Mouse (Mus musculus): ENCODE measurements around the gene Olfr1411.

Gene Olfr1411

DNA sequence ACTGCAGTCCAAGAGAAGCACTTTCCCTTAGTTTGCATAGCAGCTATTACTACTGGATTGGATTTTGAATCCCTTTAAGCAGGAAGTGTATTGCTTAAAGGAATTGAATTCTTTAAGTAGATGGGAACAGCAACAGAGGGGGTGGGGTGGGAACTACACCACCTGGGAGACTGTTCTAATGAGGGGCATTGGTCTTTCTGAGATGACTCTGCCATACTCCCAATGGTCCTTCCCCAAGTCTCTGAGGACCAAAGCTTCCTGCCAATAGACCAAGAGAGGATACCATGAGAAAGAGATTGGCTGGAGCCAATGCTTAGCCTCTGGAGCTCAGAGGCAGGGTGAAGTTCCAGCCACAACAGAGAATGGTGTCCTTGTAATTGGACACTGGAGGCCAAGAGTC lies at the start of gene Olfr1411:
Olfr1411 (plus strand) TSS at position 301 of the 400 bp plus-strand sequence.
- no peak for DNase-seq (ENCODE audit: low spot score)

DNA sequence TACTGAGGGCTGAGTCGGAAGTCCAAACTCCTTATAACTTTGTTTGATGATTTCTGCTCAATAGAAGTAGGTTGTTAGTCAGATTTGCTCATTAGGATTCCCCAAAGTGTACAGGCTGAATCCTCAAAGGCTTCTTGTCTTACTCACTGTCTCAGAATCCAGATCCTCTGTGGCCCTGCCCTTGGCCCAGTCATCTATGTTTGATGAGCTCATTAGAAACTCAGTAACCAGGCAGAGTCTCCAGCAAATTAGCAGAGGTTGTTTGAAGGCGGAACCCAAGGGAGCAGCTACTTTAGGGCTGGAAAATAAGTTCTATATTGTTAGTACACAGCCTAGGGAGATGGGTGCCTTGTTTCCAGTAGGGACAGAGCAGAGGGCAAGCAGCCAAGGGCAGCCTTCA lies 48.3 kb upstream of the Olfr1411 start:
- DNase-seq (ENCODE audit: low spot score), result no peak

DNA sequence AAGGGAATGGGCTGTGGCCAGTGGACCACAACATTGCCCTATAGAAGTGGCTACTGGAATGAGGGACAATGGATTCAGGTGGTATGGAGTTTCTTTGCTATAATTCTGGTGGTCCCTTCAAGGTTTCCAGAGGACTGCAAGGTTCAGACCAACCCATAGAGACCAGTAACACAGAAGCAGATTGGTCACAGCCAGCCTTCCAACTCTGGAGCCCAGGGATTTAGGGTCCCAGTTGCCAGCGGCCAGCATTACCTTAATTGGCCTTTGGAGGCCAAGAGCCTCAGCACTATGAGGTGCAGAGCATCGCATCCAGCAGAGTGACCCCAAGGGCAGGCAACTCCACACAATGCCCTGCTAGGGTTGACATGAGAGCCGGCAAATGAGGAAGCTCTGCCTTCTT lies 23.2 kb upstream of the Olfr1411 start, which contains the start of gene Olfr1413:
Olfr1413 (plus strand) TSS at position 301 of the 400 bp plus-strand sequence.
- DNase-seq (ENCODE audit: low spot score), result no peak

DNA sequence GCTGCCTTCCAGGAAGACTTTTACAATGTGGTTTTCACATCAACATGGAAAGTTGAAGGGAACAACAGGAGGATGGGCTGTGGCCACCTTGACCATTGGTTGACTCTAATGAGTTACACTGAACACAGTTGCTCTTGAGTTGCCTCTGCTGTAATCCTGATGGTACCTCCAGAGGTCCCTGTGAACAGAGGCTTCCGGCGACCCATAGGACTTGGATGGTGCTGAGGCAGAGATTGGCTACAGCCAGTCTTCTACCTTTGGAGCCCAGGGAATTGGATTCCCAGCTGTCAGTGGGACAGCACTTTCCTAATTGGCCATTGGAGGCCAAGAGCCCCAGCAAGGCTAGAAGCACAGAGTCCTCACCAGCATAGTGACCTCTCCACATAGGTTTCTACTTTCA lies 8.7 kb upstream of the Olfr1411 start, which contains the start of gene Olfr1412:
Olfr1412 (plus strand) TSS at position 301 of the 400 bp plus-strand sequence.
- DNase-seq (ENCODE audit: low spot score), result no peak

DNA sequence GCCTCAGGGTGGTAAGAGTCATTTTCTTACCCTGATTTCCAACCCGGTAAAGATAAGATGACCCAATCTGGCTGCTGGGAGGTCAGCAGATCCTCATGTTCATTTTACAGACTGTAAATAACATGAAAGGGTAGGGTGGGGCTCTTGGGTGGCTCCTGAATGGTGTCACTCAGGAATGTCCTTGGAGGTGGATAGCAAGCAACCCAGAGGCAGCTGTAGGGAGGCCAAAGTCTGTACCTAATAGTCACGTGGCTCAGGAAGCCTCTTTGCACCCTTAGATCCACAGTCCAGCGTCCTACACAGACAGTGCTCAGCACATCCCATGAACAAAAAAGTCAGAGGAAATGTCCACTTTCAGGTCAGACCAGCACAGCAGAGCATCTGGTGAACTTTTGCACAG lies 1.8 kb downstream of the Olfr1411 start:
- DNase-seq (ENCODE audit: low spot score), result no peak

DNA sequence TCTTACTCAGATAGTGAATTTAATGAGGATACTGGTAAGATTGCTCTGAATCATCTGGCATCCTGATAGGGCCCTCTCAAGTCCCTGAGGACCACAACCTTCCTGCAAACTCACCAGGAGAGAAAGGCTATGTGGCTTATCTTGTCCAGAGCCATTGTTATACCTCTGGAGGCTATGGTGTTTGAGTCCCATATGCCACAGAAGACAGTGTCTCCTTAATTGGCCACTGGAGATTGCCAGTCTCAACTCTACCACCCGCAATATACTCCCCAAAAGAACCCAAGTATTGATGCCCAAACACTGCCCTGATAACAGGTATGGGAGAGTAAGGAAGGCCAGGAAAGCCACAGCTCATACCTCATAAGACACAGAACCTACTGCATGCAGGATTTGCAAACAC lies 11.3 kb downstream of the Olfr1411 start, which contains the start of gene Olfr1410:
Olfr1410 (plus strand) TSS at position 301 of the 400 bp plus-strand sequence.
- no peak for DNase-seq (ENCODE audit: low spot score)

DNA sequence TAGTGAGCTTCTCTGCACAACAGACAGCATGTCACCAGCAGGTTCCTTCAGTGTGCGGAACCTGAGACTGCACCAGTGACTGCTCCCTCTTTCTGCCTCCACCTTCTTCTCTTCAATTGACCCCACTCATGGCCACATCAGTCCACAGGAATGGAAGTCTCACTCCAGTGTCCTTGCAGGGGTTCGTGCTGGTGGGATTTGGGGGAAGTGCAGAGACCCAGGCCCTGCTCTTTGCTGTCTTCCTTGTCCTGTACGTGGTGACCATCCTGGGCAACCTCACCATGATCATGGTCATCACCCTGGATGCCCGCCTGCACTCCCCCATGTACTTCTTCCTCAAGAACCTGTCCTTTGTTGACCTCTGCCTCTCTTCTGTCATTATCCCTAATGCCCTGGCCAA lies 13.5 kb downstream of the Olfr1411 start:
- DNase-seq (ENCODE audit: low spot score), result no peak

DNA sequence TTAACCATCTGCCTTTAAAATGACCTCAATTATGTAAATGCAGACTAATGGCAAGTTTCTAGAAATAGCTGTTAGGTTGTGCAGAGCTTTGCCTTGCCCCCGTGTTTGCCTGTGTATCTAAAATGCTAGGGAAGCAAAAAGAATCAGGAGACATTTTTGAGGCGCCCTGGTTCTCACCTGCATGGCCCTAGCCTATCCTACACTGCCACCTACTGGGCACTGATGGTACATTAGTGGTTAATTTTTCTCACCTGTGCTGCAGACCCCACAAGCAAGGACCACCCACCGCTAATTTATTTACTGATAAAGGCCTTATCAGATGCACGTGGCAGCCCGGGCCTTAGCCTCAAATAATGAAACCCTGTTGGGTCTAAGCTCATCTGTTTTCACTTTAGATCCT lies 16.8 kb downstream of the Olfr1411 start:
- peak; percentile 19 for DNase-seq (ENCODE audit: low spot score)

DNA sequence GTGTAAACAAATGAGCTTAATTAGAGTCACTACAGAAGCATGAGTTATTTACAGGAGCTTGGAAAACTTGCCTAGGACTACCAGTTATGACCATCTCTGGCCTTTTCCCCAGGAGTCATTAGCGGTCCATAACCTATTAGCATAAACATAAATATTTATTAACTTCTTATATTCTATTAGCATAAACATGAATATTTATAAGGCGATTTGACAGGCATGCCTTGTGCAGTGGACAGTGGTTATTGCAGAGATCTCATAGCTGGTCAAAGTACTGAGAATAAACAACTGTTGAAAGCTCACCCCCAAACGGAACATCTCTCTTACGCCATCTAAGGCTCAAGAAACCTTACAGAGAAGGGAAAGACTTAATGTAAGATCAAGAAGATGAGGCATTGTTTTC lies 19.0 kb downstream of the Olfr1411 start:
- no peak for DNase-seq (ENCODE audit: low spot score)

DNA sequence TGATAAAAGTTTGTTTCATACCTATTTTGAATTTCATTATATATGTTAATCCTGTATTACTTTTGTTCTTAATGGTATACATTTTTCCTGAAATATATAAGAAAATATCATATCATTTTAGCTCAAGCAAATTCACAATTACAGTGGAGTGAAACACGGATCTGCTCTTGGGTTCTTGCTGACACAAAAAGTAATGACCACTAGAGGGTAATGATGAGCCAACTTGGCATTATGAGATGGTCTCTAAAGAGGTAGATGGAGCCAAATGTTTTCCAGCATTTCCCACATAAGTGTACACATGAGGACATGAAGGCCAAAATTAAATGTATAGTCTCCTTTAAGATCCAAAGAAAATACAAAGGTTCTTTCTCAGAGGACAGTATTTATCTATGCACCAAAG lies 20.3 kb downstream of the Olfr1411 start:
- DNase-seq (ENCODE audit: low spot score), result no peak

DNA sequence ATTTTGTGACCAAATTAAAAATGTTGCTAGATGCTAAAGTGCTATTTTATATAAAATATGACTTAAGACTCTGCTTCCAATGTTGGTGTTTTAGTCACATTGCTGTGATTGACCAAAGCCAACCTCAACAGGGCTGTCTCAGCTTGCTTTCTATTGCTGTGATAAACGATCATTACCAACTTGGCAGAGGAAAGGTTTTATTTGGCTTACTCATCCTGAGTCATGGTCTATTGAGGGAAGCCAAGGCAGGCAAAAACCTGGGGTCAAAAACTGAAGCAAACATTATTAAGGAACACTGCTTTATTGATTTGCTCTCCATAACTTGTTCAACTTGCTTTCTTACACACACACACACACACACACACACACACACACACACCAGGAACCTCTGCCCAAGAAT lies 21.8 kb downstream of the Olfr1411 start:
- no peak for DNase-seq (ENCODE audit: low spot score)

DNA sequence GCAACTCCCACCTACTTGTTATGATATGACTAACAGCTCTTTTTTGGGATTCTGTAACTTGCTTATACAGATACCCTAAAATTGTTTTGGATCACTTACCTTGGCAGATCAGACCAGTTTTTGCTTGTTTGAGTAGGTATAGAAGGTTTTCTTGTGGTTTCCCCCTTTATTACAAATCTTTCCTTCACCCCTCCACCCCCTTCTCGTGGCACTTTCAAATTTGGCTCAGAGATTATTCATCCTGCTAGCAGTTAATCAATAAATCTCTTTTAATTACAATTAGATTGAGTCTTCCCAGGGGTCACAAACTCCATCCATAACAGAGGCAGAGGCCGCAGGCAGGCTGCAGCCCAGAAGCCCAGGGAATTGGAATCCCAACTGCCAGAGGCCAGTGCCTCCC lies 23.3 kb downstream of the Olfr1411 start, which contains the start of gene Olfr12:
Olfr12 (plus strand) TSS at position 301 of the 400 bp plus-strand sequence.
- no peak for DNase-seq (ENCODE audit: low spot score)

DNA sequence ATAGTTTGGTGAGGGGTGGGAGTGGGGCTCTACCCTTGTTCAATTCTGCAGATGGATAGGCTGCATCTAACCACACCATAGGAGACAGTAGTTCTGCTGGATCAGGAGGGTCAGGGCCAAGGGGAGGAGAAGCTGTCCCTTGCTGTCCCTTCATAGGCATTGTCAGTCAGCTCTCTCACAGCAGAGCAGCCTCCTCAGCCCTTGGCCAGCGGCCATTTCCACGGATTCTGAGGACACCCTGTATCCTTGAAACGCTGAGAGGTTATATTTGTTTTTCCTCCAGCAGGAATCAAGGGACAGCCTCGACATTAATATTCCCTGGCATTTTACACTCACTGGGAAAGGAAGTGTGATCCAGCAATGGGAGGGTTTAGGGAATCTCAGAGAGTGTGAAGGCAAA lies 24.1 kb downstream of the Olfr1411 start:
- DNase-seq (ENCODE audit: low spot score), result peak; percentile 30

DNA sequence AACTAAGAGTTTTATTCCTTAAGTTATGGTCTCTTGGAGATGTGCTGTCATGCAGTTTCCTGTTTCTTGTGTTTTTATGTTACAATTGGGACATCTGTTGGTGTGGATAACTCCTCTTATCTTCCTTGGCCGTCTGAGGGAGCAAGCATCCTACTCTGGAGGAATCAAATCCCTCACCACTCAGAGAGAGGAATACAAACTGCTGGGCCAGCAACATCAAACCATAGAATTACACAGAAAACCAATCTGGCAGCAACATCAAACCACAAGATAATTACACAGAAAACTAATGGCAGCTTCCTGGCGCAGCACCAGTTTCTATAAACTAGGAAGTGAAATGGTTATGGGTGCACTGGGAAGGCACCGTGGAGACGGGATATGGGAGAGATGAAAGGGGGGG lies 34.0 kb downstream of the Olfr1411 start:
- no peak for DNase-seq (ENCODE audit: low spot score)

DNA sequence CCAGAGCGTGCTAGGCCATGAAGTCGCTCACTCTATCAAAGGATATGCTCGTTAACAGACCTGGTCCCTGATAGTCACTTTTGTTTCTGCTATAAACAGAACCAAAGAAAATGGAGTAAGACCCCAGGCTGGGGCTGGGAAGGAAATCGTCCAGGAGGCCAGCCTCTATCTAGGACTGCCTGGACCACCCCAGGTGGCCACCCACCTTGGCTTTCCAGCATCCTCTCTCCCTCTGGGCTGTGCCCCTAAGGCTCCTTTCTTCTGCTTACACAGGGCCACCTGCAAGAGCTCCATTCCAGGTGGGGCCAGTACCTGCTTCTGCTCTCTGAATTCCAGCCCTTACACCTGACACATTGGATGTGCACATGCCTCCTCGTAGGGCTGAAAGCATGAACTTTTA lies 38.0 kb downstream of the Olfr1411 start:
- no peak for DNase-seq (ENCODE audit: low spot score)

DNA sequence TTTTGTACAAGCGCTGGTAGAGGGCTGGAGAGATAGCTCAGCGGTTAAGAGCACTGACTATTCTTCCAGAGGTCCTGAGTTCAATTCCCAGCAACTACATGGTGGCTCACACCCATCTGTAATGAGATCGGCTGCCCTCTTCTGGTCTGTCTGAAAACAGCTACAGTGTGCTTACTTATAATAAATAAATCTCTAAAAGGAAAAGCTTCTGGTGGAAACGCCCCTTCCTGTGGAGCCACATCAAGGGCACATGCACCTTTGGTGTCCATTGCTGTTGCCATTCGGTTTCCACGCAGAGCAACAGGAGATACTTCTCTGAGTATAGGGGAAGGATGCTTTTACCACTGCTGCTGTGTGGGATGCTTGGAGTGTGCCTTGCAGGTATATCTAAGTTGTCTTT lies 38.7 kb downstream of the Olfr1411 start:
- no peak for DNase-seq (ENCODE audit: low spot score)

DNA sequence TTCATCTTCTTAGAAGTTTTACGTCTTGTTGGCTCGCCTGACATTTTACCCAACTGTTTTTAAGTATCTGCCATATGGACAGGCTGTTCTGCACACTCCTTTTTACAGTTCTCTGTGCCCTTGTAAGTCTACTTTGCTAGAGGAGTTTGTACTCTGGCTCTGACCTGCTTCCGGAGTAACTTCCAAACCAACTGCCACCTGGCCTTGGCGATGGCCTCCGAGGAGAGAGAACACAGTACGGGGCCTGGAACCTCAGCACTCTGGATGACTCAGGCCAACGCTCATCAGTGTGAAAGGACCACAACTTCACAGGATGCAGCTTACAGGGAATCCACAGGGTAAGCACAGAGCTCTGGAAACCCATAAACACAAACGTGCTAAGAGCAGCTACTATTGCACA lies 39.5 kb downstream of the Olfr1411 start:
- DNase-seq (ENCODE audit: low spot score), result no peak

DNA sequence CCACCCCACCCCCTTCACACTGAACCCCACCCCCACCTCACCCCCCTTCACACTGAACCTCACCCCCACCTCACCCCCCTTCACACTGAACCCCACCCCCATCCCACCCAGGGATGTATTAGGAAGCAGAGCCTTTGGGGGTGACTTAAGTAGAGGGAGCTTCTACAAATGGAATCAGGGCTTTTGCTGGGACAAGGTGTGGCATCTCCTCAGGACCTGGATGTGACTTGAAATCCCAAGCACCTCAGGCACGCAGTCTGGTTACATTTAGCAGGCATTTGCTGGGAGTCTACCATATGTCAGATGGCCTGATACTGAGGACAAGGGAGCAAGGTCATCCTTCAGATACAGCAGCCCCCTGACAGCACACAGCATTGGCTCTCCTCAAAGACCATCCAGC lies 40.4 kb downstream of the Olfr1411 start:
- DNase-seq (ENCODE audit: low spot score), result no peak

DNA sequence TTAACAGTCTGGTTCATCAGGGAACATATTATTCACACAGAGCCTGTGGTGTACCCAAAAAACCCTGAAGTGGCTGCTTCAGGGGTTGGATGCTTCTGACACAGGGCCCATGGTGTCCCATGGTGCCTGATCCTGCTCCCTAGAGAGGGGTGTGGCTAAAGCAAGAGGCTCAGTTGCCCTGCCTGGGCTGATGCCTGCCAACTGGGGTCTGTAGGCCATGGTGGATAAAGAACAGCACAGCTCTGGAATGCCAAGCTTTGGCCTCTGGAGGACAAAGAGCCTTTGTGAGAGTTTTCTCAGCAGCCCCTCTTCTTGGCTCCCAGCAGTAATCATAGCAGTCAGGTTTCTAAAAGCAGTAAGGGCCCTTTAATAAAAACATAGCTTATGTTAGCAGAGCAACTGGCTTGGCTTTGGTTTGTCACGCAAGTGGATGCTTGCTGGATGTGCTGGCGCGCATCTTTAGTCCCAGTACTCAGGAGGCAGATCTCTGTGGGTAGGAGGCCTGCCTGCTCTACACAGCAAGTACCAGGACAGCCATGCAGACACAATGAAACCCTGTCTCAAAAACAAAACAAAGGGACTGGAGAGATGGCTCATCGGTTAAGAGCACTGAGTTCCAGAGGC lies 40.9 kb downstream of the Olfr1411 start:
- no peak for DNase-seq (ENCODE audit: low spot score)

DNA sequence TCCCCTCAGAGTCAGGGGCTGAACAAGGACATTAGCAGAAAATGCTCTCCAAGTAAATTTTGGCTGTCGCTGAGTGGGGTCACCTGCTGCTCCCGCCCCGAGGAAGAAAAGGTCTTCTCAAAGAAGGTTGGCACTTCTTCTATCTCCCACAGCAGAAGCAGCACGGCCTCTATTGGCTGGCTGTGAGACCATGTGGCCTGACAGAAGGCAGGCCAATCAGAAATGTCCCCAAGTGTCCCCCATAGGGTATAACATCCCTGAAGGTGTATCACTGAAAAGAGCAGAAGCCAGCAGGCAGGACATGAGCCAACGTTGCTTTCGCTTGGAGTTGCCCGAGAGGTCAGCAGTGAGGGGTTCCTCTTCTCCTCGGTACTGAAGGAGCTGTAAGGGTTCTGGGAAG lies 41.8 kb downstream of the Olfr1411 start:
- DNase-seq (ENCODE audit: low spot score), result no peak

DNA sequence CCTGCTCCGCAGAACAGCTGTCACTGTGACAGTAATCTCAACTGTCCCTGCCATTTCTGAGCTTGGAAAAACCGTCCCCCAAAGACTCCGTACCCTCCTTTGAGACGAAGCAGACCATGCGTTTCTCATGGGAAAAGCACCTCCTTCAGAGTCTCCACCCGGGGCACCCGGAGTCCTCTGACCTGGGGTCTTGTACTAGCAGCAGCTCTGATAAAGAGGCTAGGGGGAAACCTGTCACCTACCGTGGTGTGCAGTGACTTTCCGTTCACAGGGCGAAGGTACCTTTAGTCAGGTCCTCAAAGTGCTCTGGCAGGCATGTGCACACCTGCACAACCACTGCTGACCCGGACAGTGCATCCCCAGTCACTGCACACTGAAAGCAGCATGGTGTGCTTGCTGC lies 42.5 kb downstream of the Olfr1411 start:
- DNase-seq (ENCODE audit: low spot score), result no peak

DNA sequence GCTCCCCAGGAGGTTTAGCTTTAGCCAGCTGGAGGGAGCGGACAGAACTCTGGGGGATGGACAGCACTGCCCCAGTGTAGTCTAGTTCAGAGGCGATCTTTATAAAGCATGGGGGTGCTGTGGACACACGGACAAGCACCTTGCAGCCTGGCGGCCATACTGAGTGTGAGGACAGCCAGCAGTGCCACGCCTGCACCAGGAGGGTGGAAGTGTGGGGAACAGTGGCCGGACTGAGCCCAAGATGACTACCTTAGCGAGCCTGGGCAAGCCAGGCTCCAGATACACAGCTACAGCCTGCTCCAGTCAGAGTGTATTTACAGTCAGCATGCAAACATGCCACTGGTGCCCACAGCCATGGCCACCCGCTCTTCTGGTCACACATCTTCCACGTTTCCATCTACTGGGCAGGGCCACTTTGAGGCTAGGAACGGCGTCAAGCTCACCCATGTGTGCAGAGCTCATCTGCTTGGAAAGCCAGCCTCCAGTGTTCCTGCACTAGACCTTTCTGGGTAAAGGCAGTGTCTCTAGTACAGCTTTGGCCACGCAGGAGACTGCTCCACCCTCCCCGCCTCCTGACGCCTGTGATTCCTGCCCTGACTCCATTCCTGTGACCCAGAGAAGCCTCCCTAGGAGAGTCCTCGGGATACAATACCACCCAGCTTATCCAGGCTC lies 43.4 kb downstream of the Olfr1411 start:
- DNase-seq (ENCODE audit: low spot score), result no peak

DNA sequence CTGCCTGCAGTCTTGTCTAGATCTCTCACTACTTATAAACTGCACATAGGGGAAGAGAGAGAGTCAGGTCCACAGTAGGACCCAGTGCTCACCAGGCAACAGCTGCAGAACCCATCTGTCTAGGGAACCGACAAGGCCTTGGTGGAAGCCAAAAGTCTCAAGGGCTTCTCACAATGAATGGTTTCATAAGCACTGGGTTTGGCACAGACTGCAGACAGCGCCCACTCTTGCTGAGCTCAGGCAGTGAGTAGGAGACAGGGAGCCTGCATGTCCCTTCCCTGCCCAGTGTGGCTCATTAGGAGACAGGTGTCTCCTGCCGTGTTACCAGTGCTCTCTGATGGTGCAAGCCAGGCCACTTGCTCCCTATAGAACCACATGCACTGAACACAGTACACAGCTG lies 44.0 kb downstream of the Olfr1411 start:
- DNase-seq (ENCODE audit: low spot score), result no peak

DNA sequence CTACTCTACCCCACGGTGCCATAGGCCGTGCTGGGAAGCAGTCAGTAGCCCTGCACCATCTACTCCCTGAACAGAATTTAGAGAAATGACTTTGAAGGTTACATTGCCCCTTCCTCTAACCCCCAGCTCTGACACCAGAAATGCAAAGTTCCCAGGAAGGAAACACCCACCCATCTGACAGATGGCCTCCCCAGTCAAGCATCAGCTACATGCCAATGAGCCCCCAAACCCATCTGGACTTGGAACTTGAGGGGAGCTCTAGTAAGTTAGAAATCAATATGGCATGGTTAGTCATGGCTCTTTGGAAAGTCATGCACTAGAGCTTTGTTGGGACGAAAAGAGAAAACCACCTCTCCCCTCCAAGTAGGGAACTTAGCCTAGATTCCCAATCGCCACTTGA lies 44.5 kb downstream of the Olfr1411 start:
- no peak for DNase-seq (ENCODE audit: low spot score)

Measured in testis, postnatal 14 days (tissue).